Mouse (Mus musculus) myocyte (in vitro differentiated cells): ENCODE results near the gene Mical2. TPM values are rescaled to one million over a fixed set of nuclear protein-coding genes. Genes with fewer than 3 reads are reported as not detected.
A peak's percentile ranks its signal among the peaks of the same experiment; 100 is the strongest.

Source experiments
- H3K27me3 ChIP-seq: one replicate; pipeline ENCODE4 v1.6.1; 2011; ENCODE audit not compliant: control insufficient read depth, insufficient read depth, insufficient read length
- H3K36me3 ChIP-seq: one replicate; pipeline ENCODE4 v1.6.1; 2011; ENCODE audit not compliant: control insufficient read depth, insufficient read depth
- H3K4me2 ChIP-seq: one replicate; pipeline ENCODE4 v1.6.1; 2011; ENCODE audit warnings: low read depth, control low read depth
- H3K4me3 ChIP-seq: one replicate; pipeline ENCODE4 v1.5.1; 2011; ENCODE audit warnings: mild to moderate bottlenecking, control low read depth, moderate library complexity
- H3K79me2 ChIP-seq: one replicate; pipeline ENCODE4 v1.6.1; 2011; ENCODE audit not compliant: control insufficient read depth, insufficient read depth
- H3ac ChIP-seq: one replicate; pipeline ENCODE4 v1.6.1; 2011; ENCODE audit not compliant: control insufficient read depth, insufficient read length
- CEBPB ChIP-seq: IDR thresholded peaks from 2 replicates; pipeline ENCODE4 v1.6.1; 2011; ENCODE audit warnings: mild to moderate bottlenecking, moderate library complexity; ENCODE audit not compliant: poor library complexity, insufficient read depth, severe bottlenecking
- E2F4 ChIP-seq: IDR thresholded peaks from one replicate; pipeline ENCODE4 v1.6.1; 2011; ENCODE audit warnings: mild to moderate bottlenecking, control low read depth, moderate library complexity; ENCODE audit not compliant: insufficient read depth
- MAX ChIP-seq: IDR thresholded peaks from one replicate; pipeline ENCODE4 v1.6.1; 2011; ENCODE audit warnings: low read depth, mild to moderate bottlenecking, control low read depth
- MYOD1 ChIP-seq, 3 experiments: IDR thresholded peaks; one replicate each; pipeline ENCODE4 v1.6.1; 2011; ENCODE audit warnings: control low read depth in 2 of 3, low read depth in 2 of 3, mild to moderate bottlenecking in 2 of 3, moderate library complexity in 1 of 3; ENCODE audit not compliant: insufficient read length in 2 of 3, control insufficient read depth in 1 of 3
- MYOG ChIP-seq, 3 experiments: IDR thresholded peaks; one replicate each; pipeline ENCODE4 v1.6.1; 2011; ENCODE audit warnings: control low read depth in 2 of 3, low read depth in 2 of 3, mild to moderate bottlenecking in 2 of 3; ENCODE audit not compliant: insufficient read length in 2 of 3, control insufficient read depth in 1 of 3, insufficient read depth in 1 of 3
- POLR2A ChIP-seq: IDR thresholded peaks from one replicate; pipeline ENCODE4 v1.6.1; 2011; ENCODE audit warnings: low read depth, mild to moderate bottlenecking, control low read depth, moderate library complexity; ENCODE audit not compliant: insufficient read length
- POLR2AphosphoS2 ChIP-seq: IDR thresholded peaks from one replicate; pipeline ENCODE4 v1.6.1; 2011; ENCODE audit warnings: low read depth, control low read depth; ENCODE audit not compliant: insufficient read length
- REST ChIP-seq: IDR thresholded peaks from one replicate; pipeline ENCODE4 v1.6.1; 2011; ENCODE audit warnings: mild to moderate bottlenecking, control low read depth, moderate library complexity; ENCODE audit not compliant: insufficient read depth, insufficient read length
- SRF ChIP-seq: IDR thresholded peaks from one replicate; pipeline ENCODE4 v1.6.1; 2011; ENCODE audit warnings: low read depth; ENCODE audit not compliant: control insufficient read depth, insufficient read length
- TCF12 ChIP-seq: IDR thresholded peaks from one replicate; pipeline ENCODE4 v1.6.1; 2011; ENCODE audit warnings: mild to moderate bottlenecking, control low read depth; ENCODE audit not compliant: poor library complexity, insufficient read depth, severe bottlenecking
- TCF3 ChIP-seq: IDR thresholded peaks from one replicate; pipeline ENCODE4 v1.6.1; 2011; ENCODE audit warnings: low read depth, control low read depth; ENCODE audit not compliant: insufficient read length
- USF1 ChIP-seq: IDR thresholded peaks from one replicate; pipeline ENCODE4 v1.6.1; 2011; ENCODE audit warnings: low read depth, mild to moderate bottlenecking, control low read depth, moderate library complexity
- polyA plus RNA-seq: library from polyadenylated mRNA; unstranded; fragments of >200 nt; fragmentation: generic; extraction: Trizol; gene quantifications from one replicate; pipeline ENCODE4 v1.2.1, GENCODE M21; 2012; ENCODE audit warnings: missing spikeins

The Mical2 gene
- polyA plus RNA-seq, 1 experiment: 34.8 TPM

DNA sequence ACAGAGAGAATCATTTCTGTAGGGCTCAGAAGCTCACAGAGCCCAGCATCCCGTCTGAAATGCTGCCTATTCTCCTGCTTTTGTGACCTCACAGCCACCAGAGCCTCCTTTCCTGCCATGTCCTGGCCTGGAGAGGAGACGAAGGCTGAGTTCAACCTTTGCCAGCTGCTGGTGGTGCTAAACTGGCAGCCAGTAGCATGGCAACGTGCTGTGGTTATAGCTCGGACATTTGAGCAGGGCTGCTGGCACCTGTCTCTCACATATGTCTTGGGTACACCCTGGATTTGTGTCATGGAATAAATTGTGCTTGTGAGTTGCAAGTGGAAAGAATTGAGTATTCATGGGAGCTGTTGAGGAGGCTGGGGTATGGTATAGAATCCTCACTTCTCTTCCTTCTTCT, 9.8 kb downstream of the Mical2 start:
- H3K4me2 ChIP-seq: peak overlapping the region; percentile 55
- H3K79me2 ChIP-seq: peaks cover 71% of the 10 kb centered on the region
- no peaks in the 10 kb centered on the region for H3K27me3 ChIP-seq
- TF ChIP-seq TCF12 (peak; percentile 43), SRF (no peak), MYOG (IDR thresholded peaks at IDR 0.05; ENCODE audit: control insufficient read depth in 1 of 3, insufficient read depth in 1 of 3, insufficient read length in 2 of 3, low read depth in 2 of 3) (peak; percentile 56 to 97 (median 87)), TCF3 (peak; percentile 43), MYOD1 (IDR thresholded peaks at IDR 0.05; ENCODE audit: control insufficient read depth in 1 of 3, insufficient read length in 2 of 3, low read depth in 2 of 3) (peak; percentile 20 to 94 (median 88))
- H3ac ChIP-seq: no peak overlapping the region
- H3K36me3 ChIP-seq: no peaks in the 10 kb centered on the region
- H3K4me3 ChIP-seq: no peak overlapping the region

- Histone ChIP-seq H3ac (no peak overlapping the region), H3K4me2 (no peak overlapping the region), H3K79me2 (peaks cover 64% of the 10 kb centered on the region), H3K36me3 (no peaks in the 10 kb centered on the region), H3K4me3 (no peak overlapping the region), H3K27me3 (no peaks in the 10 kb centered on the region)
- TF ChIP-seq CEBPB (no peak), MAX (no peak), USF1 (no peak), MYOG (IDR thresholded peaks at IDR 0.05; ENCODE audit: control insufficient read depth in 1 of 3, insufficient read depth in 1 of 3, insufficient read length in 2 of 3, low read depth in 2 of 3) (no peak)
These were observed 11.6 kb downstream of the Mical2 start for GRCm38 (mm10) chr7:112237211-112237610.

GRCm38 (mm10) chr7:112237868-112238267, 12.2 kb downstream of the Mical2 start:
- no peak overlapping the region for H3K4me3 ChIP-seq
- no peak overlapping the region for H3ac ChIP-seq
- H3K79me2 ChIP-seq: peaks cover 59% of the 10 kb centered on the region
- no peak overlapping the region for H3K4me2 ChIP-seq
- no peaks in the 10 kb centered on the region for H3K27me3 ChIP-seq
- H3K36me3 ChIP-seq: no peaks in the 10 kb centered on the region
- TF ChIP-seq POLR2A: no peak
- TF ChIP-seq POLR2AphosphoS2: no peak
- TF ChIP-seq E2F4: no peak
- no peak for TF ChIP-seq REST
- no peak for TF ChIP-seq USF1
- TF ChIP-seq TCF3: no peak
- TF ChIP-seq MAX: no peak
- TF ChIP-seq MYOG (IDR thresholded peaks at IDR 0.05; ENCODE audit: control insufficient read depth in 1 of 3, insufficient read depth in 1 of 3, insufficient read length in 2 of 3, low read depth in 2 of 3): no peak
- no peak for TF ChIP-seq MYOD1 (IDR thresholded peaks at IDR 0.05; ENCODE audit: control insufficient read depth in 1 of 3, insufficient read length in 2 of 3, low read depth in 2 of 3)
- no peak for TF ChIP-seq SRF
- no peak for TF ChIP-seq TCF12
- no peak for TF ChIP-seq CEBPB

GRCm38 (mm10) chr7:112238768-112239728, 13.4 kb downstream of the Mical2 start:
- H3ac ChIP-seq: no peak overlapping the region
- H3K27me3 ChIP-seq: no peaks in the 10 kb centered on the region
- no peak overlapping the region for H3K4me2 ChIP-seq
- H3K36me3 ChIP-seq: no peaks in the 10 kb centered on the region
- H3K4me3 ChIP-seq: no peak overlapping the region
- no peak for TF ChIP-seq MYOG (IDR thresholded peaks at IDR 0.05; ENCODE audit: control insufficient read depth in 1 of 3, insufficient read depth in 1 of 3, insufficient read length in 2 of 3, low read depth in 2 of 3)
- no peak for TF ChIP-seq MAX
- no peak for TF ChIP-seq POLR2A
- no peak for TF ChIP-seq CEBPB
- TF ChIP-seq REST: no peak
- TF ChIP-seq SRF: no peak
- TF ChIP-seq POLR2AphosphoS2: no peak
- TF ChIP-seq USF1: no peak
- H3K79me2 ChIP-seq: peaks cover 47% of the 10 kb centered on the region

- TF ChIP-seq POLR2AphosphoS2: no peak
- no peak for TF ChIP-seq MYOD1 (IDR thresholded peaks at IDR 0.05; ENCODE audit: control insufficient read depth in 1 of 3, insufficient read length in 2 of 3, low read depth in 2 of 3)
- TF ChIP-seq TCF12: no peak
- TF ChIP-seq SRF: no peak
- TF ChIP-seq E2F4: no peak
- TF ChIP-seq USF1: no peak
- TF ChIP-seq MAX: no peak
- no peak for TF ChIP-seq TCF3
- Histone ChIP-seq H3ac (no peak overlapping the region), H3K4me3 (no peak overlapping the region), H3K27me3 (no peaks in the 10 kb centered on the region), H3K36me3 (no peaks in the 10 kb centered on the region), H3K79me2 (peaks cover 55% of the 10 kb centered on the region), H3K4me2 (no peak overlapping the region)
These were observed 15.1 kb downstream of the Mical2 start for GRCm38 (mm10) chr7:112240748-112241147.
